ENCODE assay signal across 43 mouse cellular contexts in the genomic region with DNA sequence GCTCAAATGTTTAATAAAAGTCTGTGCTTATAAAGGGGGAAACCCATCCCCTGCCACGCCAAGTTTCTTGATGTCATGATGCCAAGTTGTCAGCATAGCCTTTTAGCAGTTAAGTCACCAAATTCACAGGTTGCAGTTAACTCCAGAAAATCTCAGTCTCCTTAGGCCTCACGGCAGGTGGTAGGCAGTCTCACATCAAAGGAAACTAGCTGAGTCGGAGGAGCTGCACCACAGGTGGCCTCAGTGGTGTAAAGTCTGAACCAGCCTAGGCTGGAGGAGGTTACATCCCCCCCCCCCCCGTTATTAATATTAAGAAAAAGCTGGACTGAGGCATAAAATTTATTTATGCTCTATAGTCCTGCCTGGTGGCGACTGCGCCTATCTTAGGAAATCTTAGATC. TPM values are rescaled to one million over a fixed set of nuclear protein-coding genes. Genes with fewer than 3 reads are reported as not detected.
"Had no signal": no experiment of that assay in that cellular context is flagged by ENCODE, and none has a peak within 500 bp of the region (broad histone marks: within the 10 kb centered on the region; RNA-seq: fewer than 3 reads in every experiment).

No protein-coding gene starts in this region.

- H3K27me3 ChIP-seq: heart, embryonic 13.5 days; heart, embryonic 15.5 days; hindbrain, embryonic 12.5 days; intestine, embryonic 15.5 days; limb, embryonic 12.5 days; liver, embryonic 13.5 days; liver, embryonic 15.5 days had no signal

- H3K9ac ChIP-seq: heart, embryonic 13.5 days; heart, embryonic 15.5 days; hindbrain, embryonic 12.5 days; hindbrain, embryonic 14.5 days; intestine, embryonic 15.5 days; limb, embryonic 12.5 days; liver, embryonic 13.5 days; liver, embryonic 15.5 days; liver, postnatal 0 days had no signal

- H3K4me3 ChIP-seq: heart, adult 2 months; heart, embryonic 13.5 days; heart, embryonic 15.5 days; hindbrain, embryonic 10.5 days; hindbrain, embryonic 12.5 days; intestine, embryonic 15.5 days; limb, embryonic 10.5 days; limb, embryonic 12.5 days; liver, embryonic 13.5 days; liver, embryonic 15.5 days had no signal

- H3K9me3 ChIP-seq: heart, embryonic 13.5 days; heart, embryonic 15.5 days; hindbrain, embryonic 10.5 days; intestine, embryonic 15.5 days; limb, embryonic 10.5 days; limb, embryonic 12.5 days; liver, embryonic 13.5 days; liver, embryonic 15.5 days had no signal

- DNase-seq: gastrocnemius, postnatal 14 days; gastrocnemius, postnatal 36 days; heart, adult 11 months; heart, adult 2 months; heart, postnatal 14 days; heart, postnatal 36 days; kidney, adult 18-20 months; kidney, adult 8-10 months; kidney, postnatal 14 days; kidney, postnatal 36 days; layer of hippocampus, adult 9-11 months; layer of hippocampus, postnatal 36 days; liver; liver, embryonic 13.5 days; liver, postnatal 0 days had no signal

- H3K36me3 ChIP-seq: heart, embryonic 13.5 days; heart, embryonic 15.5 days; hindbrain, embryonic 10.5 days; hindbrain, embryonic 12.5 days; intestine, embryonic 15.5 days; limb, embryonic 10.5 days; limb, embryonic 12.5 days; liver, embryonic 13.5 days; liver, embryonic 15.5 days had no signal

- H3K27ac ChIP-seq: heart, adult 2 months; heart, embryonic 13.5 days; heart, embryonic 15.5 days; hindbrain, embryonic 10.5 days; hindbrain, embryonic 12.5 days; hindbrain, embryonic 14.5 days; intestine, embryonic 15.5 days; limb, embryonic 10.5 days; limb, embryonic 12.5 days; liver, embryonic 13.5 days; liver, embryonic 15.5 days had no signal

- ATAC-seq: hindbrain, embryonic 16.5 days; inflammation-experienced regulatory T-cells, adult 6 months; intestine, embryonic 15.5 days; intestine, postnatal 0 days; liver, postnatal 0 days had no signal

- H3K4me1 ChIP-seq: heart, embryonic 13.5 days; heart, embryonic 15.5 days; hindbrain, embryonic 10.5 days; hindbrain, embryonic 12.5 days; intestine, embryonic 15.5 days; limb, embryonic 10.5 days; limb, embryonic 12.5 days; liver, embryonic 13.5 days; liver, embryonic 15.5 days had no signal

RNA-seq across cellular contexts. Expression of a gene that starts 24.5 kb away (rescaled TPM):
- total RNA-seq: gastrocnemius, adult 18-20 months; gastrocnemius, adult 8-10 months; gastrocnemius, postnatal 14 days; gastrocnemius, postnatal 36 days; heart, adult 2 months; heart, postnatal 14 days; heart, postnatal 36 days; layer of hippocampus, adult 18-20 months; layer of hippocampus, adult 8-10 months; layer of hippocampus, postnatal 14 days; layer of hippocampus, postnatal 36 days; left cerebral cortex, adult 18-20 months; left cerebral cortex, postnatal 14 days; left cerebral cortex, postnatal 36 days had no signal
- polyA plus RNA-seq: gonadal fat pad, adult 2 months; heart, adult 2 months; heart, embryonic 11.5 days; heart, embryonic 13.5 days; heart, embryonic 15.5 days; heart, postnatal 0 days; hindbrain, embryonic 10.5 days; hindbrain, embryonic 12.5 days; hindbrain, embryonic 14.5 days; hindbrain, embryonic 16.5 days; inflammation-experienced regulatory T-cells, adult 6 months; intestine, embryonic 15.5 days; intestine, postnatal 0 days; kidney, embryonic 14.5 days; kidney, embryonic 16.5 days; large intestine, adult 2 months; limb, embryonic 10.5 days; limb, embryonic 12.5 days; limb, embryonic 14.5 days; liver, embryonic 11.5 days; liver, embryonic 13.5 days; liver, embryonic 15.5 days; liver, postnatal 0 days had no signal

RNA-seq across cellular contexts. Expression of a gene that starts 28.4 kb away (rescaled TPM):
- total RNA-seq: gastrocnemius, adult 18-20 months; gastrocnemius, adult 8-10 months; gastrocnemius, postnatal 14 days; gastrocnemius, postnatal 36 days; heart, adult 2 months; heart, postnatal 14 days; heart, postnatal 36 days; layer of hippocampus, adult 18-20 months; layer of hippocampus, adult 8-10 months; layer of hippocampus, postnatal 14 days; layer of hippocampus, postnatal 36 days; left cerebral cortex, adult 18-20 months; left cerebral cortex, postnatal 14 days; left cerebral cortex, postnatal 36 days had no signal
- polyA plus RNA-seq: gonadal fat pad, adult 2 months; heart, adult 2 months; heart, embryonic 11.5 days; heart, embryonic 13.5 days; heart, embryonic 15.5 days; heart, postnatal 0 days; hindbrain, embryonic 10.5 days; hindbrain, embryonic 12.5 days; hindbrain, embryonic 14.5 days; hindbrain, embryonic 16.5 days; inflammation-experienced regulatory T-cells, adult 6 months; intestine, embryonic 15.5 days; intestine, postnatal 0 days; kidney, embryonic 14.5 days; kidney, embryonic 16.5 days; large intestine, adult 2 months; limb, embryonic 10.5 days; limb, embryonic 12.5 days; liver, embryonic 11.5 days; liver, embryonic 13.5 days; liver, embryonic 15.5 days; liver, postnatal 0 days had no signal

RNA-seq across cellular contexts. Expression of a gene that starts 44.7 kb away (rescaled TPM):
- total RNA-seq: gastrocnemius, adult 18-20 months; gastrocnemius, adult 8-10 months; gastrocnemius, postnatal 14 days; gastrocnemius, postnatal 36 days; heart, adult 2 months; heart, postnatal 14 days; heart, postnatal 36 days; layer of hippocampus, adult 18-20 months; layer of hippocampus, adult 8-10 months; layer of hippocampus, postnatal 14 days; layer of hippocampus, postnatal 36 days; left cerebral cortex, adult 18-20 months; left cerebral cortex, postnatal 14 days; left cerebral cortex, postnatal 36 days had no signal
- polyA plus RNA-seq: gonadal fat pad, adult 2 months; heart, adult 2 months; heart, embryonic 13.5 days; heart, embryonic 15.5 days; heart, postnatal 0 days; hindbrain, embryonic 10.5 days; hindbrain, embryonic 12.5 days; hindbrain, embryonic 16.5 days; intestine, embryonic 15.5 days; intestine, postnatal 0 days; kidney, embryonic 14.5 days; kidney, embryonic 16.5 days; limb, embryonic 10.5 days; limb, embryonic 12.5 days; liver, embryonic 11.5 days; liver, embryonic 13.5 days; liver, embryonic 15.5 days; liver, postnatal 0 days had no signal

RNA-seq across cellular contexts. Expression of a gene that starts 56.1 kb away (rescaled TPM):
- total RNA-seq: gastrocnemius, adult 18-20 months; gastrocnemius, adult 8-10 months; gastrocnemius, postnatal 14 days; gastrocnemius, postnatal 36 days; heart, adult 2 months; heart, postnatal 14 days; heart, postnatal 36 days; layer of hippocampus, adult 18-20 months; layer of hippocampus, adult 8-10 months; layer of hippocampus, postnatal 14 days; layer of hippocampus, postnatal 36 days; left cerebral cortex, adult 18-20 months; left cerebral cortex, postnatal 14 days; left cerebral cortex, postnatal 36 days had no signal
- polyA plus RNA-seq: gonadal fat pad, adult 2 months; heart, adult 2 months; heart, embryonic 11.5 days; heart, embryonic 13.5 days; heart, embryonic 15.5 days; heart, postnatal 0 days; hindbrain, embryonic 10.5 days; hindbrain, embryonic 12.5 days; hindbrain, embryonic 14.5 days; hindbrain, embryonic 16.5 days; inflammation-experienced regulatory T-cells, adult 6 months; intestine, embryonic 15.5 days; intestine, postnatal 0 days; kidney, embryonic 14.5 days; kidney, embryonic 16.5 days; large intestine, adult 2 months; limb, embryonic 10.5 days; limb, embryonic 12.5 days; limb, embryonic 14.5 days; liver, embryonic 11.5 days; liver, embryonic 13.5 days; liver, embryonic 15.5 days; liver, postnatal 0 days had no signal
